Mouse (Mus musculus) inflammation-experienced regulatory T-cells (primary cell): Measurements from ENCODE around the gene Ybx1. TPM values are rescaled to one million over a fixed set of nuclear protein-coding genes. Genes with fewer than 3 reads are reported as not detected.

Experiments used
- polyA plus RNA-seq, 2 experiments: library from polyadenylated mRNA; unstranded; fragments of 100-300 nt; shearing (Covaris generic); gene quantifications; one replicate each; pipeline ENCODE4 v1.2.1; 2017

Ybx1 gene
- 100 to 1,000 TPM; 412 to 447 TPM for polyA plus RNA-seq

DNA sequence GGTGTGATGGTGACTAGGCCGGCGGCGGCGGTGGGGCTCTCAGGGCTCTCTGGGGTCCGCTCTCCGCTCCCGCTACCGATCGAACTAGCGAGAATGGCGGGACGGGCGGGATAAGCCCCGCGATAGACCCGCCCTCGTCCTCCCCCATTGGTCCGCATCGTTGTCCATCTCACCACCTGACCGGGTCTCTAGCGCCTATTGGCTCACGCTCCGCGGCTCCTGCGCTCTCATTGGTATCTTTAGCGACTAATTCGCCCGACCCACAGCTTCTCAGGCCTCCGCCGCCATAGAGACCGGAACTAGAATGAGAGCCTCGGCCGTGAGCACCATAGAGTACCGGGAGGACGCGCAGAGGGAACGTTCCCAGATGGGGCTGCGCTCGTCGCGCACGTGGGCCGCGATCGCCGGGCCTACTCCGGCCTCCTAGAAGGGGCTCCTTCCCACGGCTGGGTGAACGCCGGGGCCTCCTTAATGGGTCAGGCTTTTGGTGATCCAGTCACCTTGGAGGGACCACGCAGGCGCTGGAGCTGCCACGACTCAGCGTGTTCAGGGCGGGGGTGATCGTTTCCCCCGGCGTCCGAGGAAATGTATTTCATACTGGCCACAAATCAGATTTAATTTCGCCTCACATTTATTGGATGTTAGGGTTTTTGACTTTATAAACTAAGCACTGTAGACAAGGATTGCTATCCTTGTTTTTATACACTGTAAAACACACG is at the start of gene Ybx1:
Ybx1 (minus strand) TSS at position 190 of the 719 bp plus-strand sequence.

GRCm38 (mm10) chr4:119320131-119320830 is 25.9 kb upstream of the Ybx1 start, which contains the start of gene Ppih:
Gene Ppih (minus strand): TSS chr4:119320546.

GRCm38 (mm10) chr4:119255351-119255750 is 39.1 kb downstream of the Ybx1 start, which contains the start of gene Cldn19:
Gene Cldn19 (plus strand): TSS chr4:119255414.

GRCm38 (mm10) chr4:119232410-119233255 is 61.8 kb downstream of the Ybx1 start, which contains the start of the genes AU022252 and P3h1:
Gene AU022252 (minus strand): TSS chr4:119232712.
Gene P3h1 (plus strand): TSS chr4:119232915.

Other genes with a start within 250 kb of the Ybx1 start
- 10 to 100 TPM; 47.7 to 57.4 TPM for gene Slc2a1, start 185.9 kb downstream of the Ybx1 start, polyA plus RNA-seq
- 1 to 10 TPM; 3.3 to 3.7 TPM for gene Zfp691, start 120.4 kb downstream of the Ybx1 start, polyA plus RNA-seq
- 1 to 10 TPM in 1 of 2 experiments, under 1 TPM in 1; 0.46 to 6.2 TPM for gene Ermap, start 104.6 kb downstream of the Ybx1 start, polyA plus RNA-seq
- gene Svbp, start 99.3 kb downstream of the Ybx1 start, polyA plus RNA-seq, result 10 to 100 TPM; 59.6 to 65.9 TPM
- gene Tmem269, start 76.4 kb downstream of the Ybx1 start, polyA plus RNA-seq, result under 1 TPM in 1 of 2 experiments, not detected in 1; 0.24 TPM
- 10 to 100 TPM; 14.2 to 20.5 TPM for gene AU022252, start 61.9 kb downstream of the Ybx1 start, polyA plus RNA-seq
- 1 to 10 TPM; 2.3 to 3.5 TPM for gene P3h1, start 61.7 kb downstream of the Ybx1 start, polyA plus RNA-seq
- gene Cldn19, start 39.2 kb downstream of the Ybx1 start, polyA plus RNA-seq, result under 1 TPM in 1 of 2 experiments, not detected in 1; 0.42 TPM
- gene Ppih, start 25.9 kb upstream of the Ybx1 start, polyA plus RNA-seq, result 10 to 100 TPM; 33.5 to 41.9 TPM
- gene Ccdc30, start 120.9 kb upstream of the Ybx1 start, polyA plus RNA-seq, result 1 to 10 TPM; 3.0 to 5.3 TPM
- 10 to 100 TPM; 50.1 to 67.5 TPM for gene Ppcs, start 127.8 kb upstream of the Ybx1 start, polyA plus RNA-seq
- gene Zmynd12, start 128.2 kb upstream of the Ybx1 start, polyA plus RNA-seq, result under 1 TPM in 1 of 2 experiments, not detected in 1; 0.89 TPM
- under 1 TPM in 1 of 2 experiments, not detected in 1; 0.35 TPM for gene Rimkla, start 198.0 kb upstream of the Ybx1 start, polyA plus RNA-seq
- 10 to 100 TPM; 35.1 to 39.6 TPM for gene Foxj3, start 242.4 kb upstream of the Ybx1 start, polyA plus RNA-seq
- 1 to 10 TPM; 3.4 to 6.7 TPM for gene Frg2f1, start 244.9 kb upstream of the Ybx1 start, polyA plus RNA-seq